Mouse (Mus musculus) hindbrain, embryonic 15.5 days (tissue): ENCODE data around the gene Tns1. TPM values are rescaled to one million over a fixed set of nuclear protein-coding genes. Genes with fewer than 3 reads are reported as not detected.

ENCODE experiments used
- ATAC-seq: fragments of 200-750 bp; cut with Nextera tagmentation; 2 replicates; pipeline ENCODE4 v1.8.0; 2017; ENCODE audit warnings: low read depth, moderate number of reproducible peaks, moderate TSS enrichment; ENCODE audit not compliant: low FRiP score
- H3K27ac ChIP-seq: fragments of 300-500 bp; sonication (generic); replicated peaks from 2 replicates; pipeline ENCODE4 v1.5.1; 2015; ENCODE audit warnings: mild to moderate bottlenecking, inconsistent platforms
- H3K27me3 ChIP-seq: fragments of 300-500 bp; sonication (generic); 2 replicates; pipeline ENCODE4 v1.6.1; 2015; ENCODE audit warnings: control low read depth, inconsistent platforms
- H3K36me3 ChIP-seq: fragments of 300-500 bp; sonication (generic); 2 replicates; pipeline ENCODE4 v1.6.1; 2015; ENCODE audit warnings: control low read depth, inconsistent platforms
- H3K4me1 ChIP-seq: fragments of 300-500 bp; sonication (generic); replicated peaks from 2 replicates; pipeline ENCODE4 v1.6.1; 2015; ENCODE audit warnings: control low read depth, inconsistent platforms
- H3K4me2 ChIP-seq: fragments of 300-500 bp; sonication (generic); 2 replicates; pipeline ENCODE4 v1.6.1; 2015; ENCODE audit warnings: moderate library complexity, mild to moderate bottlenecking, inconsistent platforms
- H3K4me3 ChIP-seq: fragments of 300-500 bp; sonication (generic); 2 replicates; pipeline ENCODE4 v1.5.1; 2015; ENCODE audit warnings: mild to moderate bottlenecking, inconsistent platforms
- H3K9ac ChIP-seq: fragments of 300-500 bp; sonication (generic); 2 replicates; pipeline ENCODE4 v1.6.1; 2015; ENCODE audit warnings: inconsistent platforms
- H3K9me3 ChIP-seq: fragments of 300-500 bp; sonication (generic); 2 replicates; pipeline ENCODE4 v1.6.1; 2016; ENCODE audit warnings: control low read depth, inconsistent platforms
- WGBS: fragments of 180-500 bp; shearing (Covaris S2); methylation state at CpG from one replicate; pipeline ENCODE4 v1.1.7; 2015; 5-methylcytosine and 5-hydroxymethylcytosine counted together
- polyA plus RNA-seq: library from polyadenylated mRNA; unstranded; fragments of >200 nt; fragmentation: Nextera tagmentation; extraction: Ambion mirVana; gene quantifications from 2 replicates; pipeline ENCODE4 v1.2.1, GENCODE M21; 2015

Tns1 gene
- polyA plus RNA-seq, 1 experiment from 2014 or later, result 13.5 TPM

GRCm38 (mm10) chr1:74051349-74051748 lies 72.9 kb downstream of the Tns1 start:
- no peak overlapping the region for H3K9ac ChIP-seq
- H3K27ac ChIP-seq, result no peak overlapping the region
- no peaks in the 10 kb centered on the region for H3K36me3 ChIP-seq
- H3K4me3 ChIP-seq, result no peak overlapping the region
- no peak for ATAC-seq
- H3K4me1 ChIP-seq, result no peaks in the 10 kb centered on the region; the same call in 1 of the 2 replicates
- no peaks in the 10 kb centered on the region for H3K27me3 ChIP-seq
- no peak overlapping the region for H3K4me2 ChIP-seq
- 59% methylated on average over 2 of the region's 2 CpGs for WGBS
- H3K9me3 ChIP-seq, result no peaks in the 10 kb centered on the region

GRCm38 (mm10) chr1:74049430-74049829 lies 74.8 kb downstream of the Tns1 start:
- H3K9me3 ChIP-seq, result no peaks in the 10 kb centered on the region
- H3K36me3 ChIP-seq, result no peaks in the 10 kb centered on the region
- H3K27ac ChIP-seq, result no peak overlapping the region
- H3K9ac ChIP-seq, result no peak overlapping the region
- ATAC-seq, result no peak
- H3K27me3 ChIP-seq, result no peaks in the 10 kb centered on the region
- H3K4me3 ChIP-seq, result no peak overlapping the region
- H3K4me1 ChIP-seq, result no peaks in the 10 kb centered on the region; the same call in 1 of the 2 replicates
- H3K4me2 ChIP-seq, result no peak overlapping the region
- WGBS, result 85% methylated on average over 17 of the region's 17 CpGs

GRCm38 (mm10) chr1:74047722-74048121 lies 76.5 kb downstream of the Tns1 start:
- Histone ChIP-seq H3K9me3 (no peaks in the 10 kb centered on the region), H3K9ac (no peak overlapping the region), H3K36me3 (no peaks in the 10 kb centered on the region), H3K4me1 (peaks cover 7% of the 10 kb centered on the region; the same call in 1 of the 2 replicates), H3K27me3 (no peaks in the 10 kb centered on the region), H3K4me3 (no peak overlapping the region), H3K27ac (no peak overlapping the region), H3K4me2 (no peak overlapping the region)
- WGBS, result 81% methylated on average over 6 of the region's 6 CpGs
- no peak for ATAC-seq

GRCm38 (mm10) chr1:74047311-74047710 lies 76.9 kb downstream of the Tns1 start:
- no peak overlapping the region for H3K9ac ChIP-seq
- H3K27ac ChIP-seq, result no peak overlapping the region
- no peaks in the 10 kb centered on the region for H3K27me3 ChIP-seq
- no peak overlapping the region for H3K4me2 ChIP-seq
- WGBS, result 59% methylated on average over 2 of the region's 2 CpGs
- H3K36me3 ChIP-seq, result no peaks in the 10 kb centered on the region
- H3K4me1 ChIP-seq, result peaks cover 11% of the 10 kb centered on the region; the same call in 1 of the 2 replicates
- no peaks in the 10 kb centered on the region for H3K9me3 ChIP-seq
- ATAC-seq, result no peak
- no peak overlapping the region for H3K4me3 ChIP-seq

GRCm38 (mm10) chr1:74045034-74045433 lies 79.2 kb downstream of the Tns1 start:
- no peak overlapping the region for H3K4me3 ChIP-seq
- no peaks in the 10 kb centered on the region for H3K27me3 ChIP-seq
- WGBS, result 93% methylated on average over 2 of the region's 2 CpGs
- no peaks in the 10 kb centered on the region for H3K9me3 ChIP-seq
- no peak overlapping the region for H3K9ac ChIP-seq
- H3K4me2 ChIP-seq, result no peak overlapping the region
- H3K27ac ChIP-seq, result no peak overlapping the region
- no peaks in the 10 kb centered on the region for H3K36me3 ChIP-seq
- H3K4me1 ChIP-seq, result peaks cover 16% of the 10 kb centered on the region
- ATAC-seq, result no peak

GRCm38 (mm10) chr1:74044421-74044820 lies 79.8 kb downstream of the Tns1 start:
- Histone ChIP-seq H3K27ac (no peak overlapping the region), H3K4me3 (no peak overlapping the region), H3K4me2 (no peak overlapping the region), H3K9ac (no peak overlapping the region), H3K36me3 (no peaks in the 10 kb centered on the region), H3K4me1 (peaks cover 16% of the 10 kb centered on the region), H3K27me3 (no peaks in the 10 kb centered on the region), H3K9me3 (no peaks in the 10 kb centered on the region)
- ATAC-seq, result no peak
- 80% methylated on average over 1 of the region's 1 CpGs for WGBS

- ATAC-seq, result no peak
- 64% methylated on average over 4 of the region's 4 CpGs for WGBS
- no peak overlapping the region for H3K4me2 ChIP-seq
- no peaks in the 10 kb centered on the region for H3K36me3 ChIP-seq
- no peak overlapping the region for H3K4me3 ChIP-seq
- H3K27me3 ChIP-seq, result no peaks in the 10 kb centered on the region
- no peak overlapping the region for H3K9ac ChIP-seq
- no peak overlapping the region for H3K27ac ChIP-seq
- H3K4me1 ChIP-seq, result peaks cover 16% of the 10 kb centered on the region
- H3K9me3 ChIP-seq, result no peaks in the 10 kb centered on the region
Observed at GRCm38 (mm10) chr1:74043584-74044105, 80.6 kb downstream of the Tns1 start.

GRCm38 (mm10) chr1:74042711-74043467 lies 81.4 kb downstream of the Tns1 start:
- H3K4me3 ChIP-seq, result no peak overlapping the region
- peaks cover 16% of the 10 kb centered on the region for H3K4me1 ChIP-seq
- no peak for ATAC-seq
- no peaks in the 10 kb centered on the region for H3K36me3 ChIP-seq
- no peak overlapping the region for H3K27ac ChIP-seq
- H3K27me3 ChIP-seq, result peaks cover 3% of the 10 kb centered on the region; the same call in 1 of the 2 replicates
- H3K9me3 ChIP-seq, result no peaks in the 10 kb centered on the region
- H3K4me2 ChIP-seq, result no peak overlapping the region
- WGBS, result 57% methylated on average over 3 of the region's 3 CpGs
- H3K9ac ChIP-seq, result no peak overlapping the region

- Histone ChIP-seq H3K9me3 (no peaks in the 10 kb centered on the region), H3K4me3 (no peak overlapping the region), H3K36me3 (no peaks in the 10 kb centered on the region), H3K4me2 (no peak overlapping the region), H3K27ac (no peak overlapping the region), H3K4me1 (peaks cover 22% of the 10 kb centered on the region), H3K27me3 (peaks cover 8% of the 10 kb centered on the region; the same call in 1 of the 2 replicates), H3K9ac (no peak overlapping the region)
- 56% methylated on average over 8 of the region's 8 CpGs for WGBS
- no peak for ATAC-seq
Observed at GRCm38 (mm10) chr1:74041692-74042091, 82.6 kb downstream of the Tns1 start.

GRCm38 (mm10) chr1:74041178-74041577 lies 83.1 kb downstream of the Tns1 start:
- H3K4me3 ChIP-seq, result no peak overlapping the region
- no peak overlapping the region for H3K27ac ChIP-seq
- ATAC-seq, result no peak
- H3K36me3 ChIP-seq, result no peaks in the 10 kb centered on the region
- WGBS, result 76% methylated on average over 7 of the region's 7 CpGs
- H3K27me3 ChIP-seq, result peaks cover 10% of the 10 kb centered on the region
- H3K9ac ChIP-seq, result no peak overlapping the region
- no peaks in the 10 kb centered on the region for H3K9me3 ChIP-seq
- H3K4me1 ChIP-seq, result peaks cover 26% of the 10 kb centered on the region
- no peak overlapping the region for H3K4me2 ChIP-seq

- Histone ChIP-seq H3K9me3 (no peaks in the 10 kb centered on the region), H3K4me2 (peak overlapping the region; percentile 70), H3K4me1 (peaks cover 24% of the 10 kb centered on the region), H3K4me3 (peak overlapping the region; percentile 41), H3K9ac (peak overlapping the region; percentile 37), H3K27me3 (peaks cover 13% of the 10 kb centered on the region), H3K27ac (no peak overlapping the region), H3K36me3 (no peaks in the 10 kb centered on the region)
- 5% methylated on average over 36 of the region's 40 CpGs for WGBS
- ATAC-seq, result peak; percentile 63
Observed at GRCm38 (mm10) chr1:74036560-74037390, 87.5 kb downstream of the Tns1 start.

- Histone ChIP-seq H3K4me3 (no peak overlapping the region), H3K36me3 (no peaks in the 10 kb centered on the region), H3K4me2 (peak overlapping the region; percentile 70), H3K27me3 (peaks cover 13% of the 10 kb centered on the region), H3K9ac (no peak overlapping the region), H3K27ac (no peak overlapping the region), H3K4me1 (peaks cover 32% of the 10 kb centered on the region), H3K9me3 (no peaks in the 10 kb centered on the region)
- 48% methylated on average over 3 of the region's 3 CpGs for WGBS
- no peak for ATAC-seq
Observed at GRCm38 (mm10) chr1:74035912-74036489, 88.2 kb downstream of the Tns1 start.
